Mouse (Mus musculus): ENCODE measurements at regions not wholly inside any gene's neighbourhood (a gene's known extent, or its start where the extent isn't known, plus 50 kb on each side); places are given as distances from the start of the nearest gene placed in this dataset.

GRCm38 (mm10) chr12:117432788-117433187 lies 83.5 kb upstream of the Rapgef5 start:
- TF ChIP-seq POLR2A (IDR thresholded peaks at IDR 0.05; ENCODE audit: control insufficient read depth, low read depth, low read length) (no peak), CTCF (IDR thresholded peaks at IDR 0.05; ENCODE audit: control insufficient read depth, insufficient read depth, insufficient replicate concordance, low read depth, low read length) (no peak)
- H3K27ac ChIP-seq (ENCODE audit: control insufficient read depth, insufficient read depth, low read depth, low read length), result no peak overlapping the region
- H3K27me3 ChIP-seq (ENCODE audit: control insufficient read depth, insufficient read depth, low read length), result no peaks in the 10 kb centered on the region
- H3K36me3 ChIP-seq (ENCODE audit: control insufficient read depth, insufficient read depth, low read length), result no peaks in the 10 kb centered on the region
- H3K4me3 ChIP-seq (ENCODE audit: control insufficient read depth, low read depth, low read length), result no peak overlapping the region
- H3K4me1 ChIP-seq (ENCODE audit: control insufficient read depth, insufficient read depth, low read length), result no peaks in the 10 kb centered on the region

GRCm38 (mm10) chr12:117437011-117437410 lies 79.3 kb upstream of the Rapgef5 start:
- H3K36me3 ChIP-seq (ENCODE audit: control insufficient read depth, insufficient read depth, low read length), result no peaks in the 10 kb centered on the region

GRCm38 (mm10) chr12:117439015-117439605 lies 77.2 kb upstream of the Rapgef5 start:
- no peak for TF ChIP-seq POLR2A (IDR thresholded peaks at IDR 0.05; ENCODE audit: control insufficient read depth, low read depth, low read length)
- TF ChIP-seq CTCF (IDR thresholded peaks at IDR 0.05; ENCODE audit: control insufficient read depth, insufficient read depth, insufficient replicate concordance, low read depth, low read length), result no peak
- H3K27me3 ChIP-seq (ENCODE audit: control insufficient read depth, insufficient read depth, low read length), result no peaks in the 10 kb centered on the region
- H3K4me1 ChIP-seq (ENCODE audit: control insufficient read depth, insufficient read depth, low read length), result no peaks in the 10 kb centered on the region
- no peak overlapping the region for H3K27ac ChIP-seq (ENCODE audit: control insufficient read depth, insufficient read depth, low read depth, low read length)
- H3K36me3 ChIP-seq (ENCODE audit: control insufficient read depth, insufficient read depth, low read length), result no peaks in the 10 kb centered on the region
- H3K4me3 ChIP-seq (ENCODE audit: control insufficient read depth, low read depth, low read length), result no peak overlapping the region

More at GRCm38 (mm10) chr12:117437011-117437410, 79.3 kb upstream of the Rapgef5 start:
- Histone ChIP-seq H3K27me3 (ENCODE audit: control insufficient read depth, insufficient read depth, low read length) (no peaks in the 10 kb centered on the region), H3K4me1 (ENCODE audit: control insufficient read depth, insufficient read depth, low read length) (no peaks in the 10 kb centered on the region), H3K4me3 (ENCODE audit: control insufficient read depth, low read depth, low read length) (no peak overlapping the region), H3K27ac (ENCODE audit: control insufficient read depth, insufficient read depth, low read depth, low read length) (no peak overlapping the region)
- no peak for TF ChIP-seq CTCF (IDR thresholded peaks at IDR 0.05; ENCODE audit: control insufficient read depth, insufficient read depth, insufficient replicate concordance, low read depth, low read length)

GRCm38 (mm10) chr12:117444247-117444989 lies 71.9 kb upstream of the Rapgef5 start:
- H3K36me3 ChIP-seq (ENCODE audit: control insufficient read depth, insufficient read depth, low read length), result no peaks in the 10 kb centered on the region

GRCm38 (mm10) chr12:117447223-117447622 lies 69.1 kb upstream of the Rapgef5 start:
- TF ChIP-seq POLR2A (IDR thresholded peaks at IDR 0.05; ENCODE audit: control insufficient read depth, low read depth, low read length), result no peak
- TF ChIP-seq CTCF (IDR thresholded peaks at IDR 0.05; ENCODE audit: control insufficient read depth, insufficient read depth, insufficient replicate concordance, low read depth, low read length), result no peak
- Histone ChIP-seq H3K4me1 (ENCODE audit: control insufficient read depth, insufficient read depth, low read length) (peaks cover 2% of the 10 kb centered on the region), H3K36me3 (ENCODE audit: control insufficient read depth, insufficient read depth, low read length) (no peaks in the 10 kb centered on the region), H3K4me3 (ENCODE audit: control insufficient read depth, low read depth, low read length) (no peak overlapping the region), H3K27me3 (ENCODE audit: control insufficient read depth, insufficient read depth, low read length) (no peaks in the 10 kb centered on the region), H3K27ac (ENCODE audit: control insufficient read depth, insufficient read depth, low read depth, low read length) (no peak overlapping the region)

More at GRCm38 (mm10) chr12:117444247-117444989, 71.9 kb upstream of the Rapgef5 start:
- TF ChIP-seq POLR2A (IDR thresholded peaks at IDR 0.05; ENCODE audit: control insufficient read depth, low read depth, low read length) (no peak), CTCF (IDR thresholded peaks at IDR 0.05; ENCODE audit: control insufficient read depth, insufficient read depth, insufficient replicate concordance, low read depth, low read length) (no peak)
- H3K27me3 ChIP-seq (ENCODE audit: control insufficient read depth, insufficient read depth, low read length), result no peaks in the 10 kb centered on the region
- no peak overlapping the region for H3K27ac ChIP-seq (ENCODE audit: control insufficient read depth, insufficient read depth, low read depth, low read length)
- H3K4me3 ChIP-seq (ENCODE audit: control insufficient read depth, low read depth, low read length), result no peak overlapping the region
- peaks cover 2% of the 10 kb centered on the region for H3K4me1 ChIP-seq (ENCODE audit: control insufficient read depth, insufficient read depth, low read length)

- peaks cover 2% of the 10 kb centered on the region for H3K4me1 ChIP-seq (ENCODE audit: control insufficient read depth, insufficient read depth, low read length)
- H3K4me3 ChIP-seq (ENCODE audit: control insufficient read depth, low read depth, low read length), result no peak overlapping the region
- H3K36me3 ChIP-seq (ENCODE audit: control insufficient read depth, insufficient read depth, low read length), result no peaks in the 10 kb centered on the region
- no peak for TF ChIP-seq CTCF (IDR thresholded peaks at IDR 0.05; ENCODE audit: control insufficient read depth, insufficient read depth, insufficient replicate concordance, low read depth, low read length)
- no peak for TF ChIP-seq POLR2A (IDR thresholded peaks at IDR 0.05; ENCODE audit: control insufficient read depth, low read depth, low read length)
- no peak overlapping the region for H3K27ac ChIP-seq (ENCODE audit: control insufficient read depth, insufficient read depth, low read depth, low read length)
- H3K27me3 ChIP-seq (ENCODE audit: control insufficient read depth, insufficient read depth, low read length), result no peaks in the 10 kb centered on the region
These were observed 68.2 kb upstream of the Rapgef5 start for GRCm38 (mm10) chr12:117447843-117448728.

- TF ChIP-seq CTCF (IDR thresholded peaks at IDR 0.05; ENCODE audit: control insufficient read depth, insufficient read depth, insufficient replicate concordance, low read depth, low read length) (no peak), POLR2A (IDR thresholded peaks at IDR 0.05; ENCODE audit: control insufficient read depth, low read depth, low read length) (no peak)
- Histone ChIP-seq H3K4me3 (ENCODE audit: control insufficient read depth, low read depth, low read length) (no peak overlapping the region), H3K36me3 (ENCODE audit: control insufficient read depth, insufficient read depth, low read length) (no peaks in the 10 kb centered on the region), H3K27me3 (ENCODE audit: control insufficient read depth, insufficient read depth, low read length) (no peaks in the 10 kb centered on the region), H3K4me1 (ENCODE audit: control insufficient read depth, insufficient read depth, low read length) (peaks cover 2% of the 10 kb centered on the region), H3K27ac (ENCODE audit: control insufficient read depth, insufficient read depth, low read depth, low read length) (no peak overlapping the region)
These were observed 67.2 kb upstream of the Rapgef5 start for GRCm38 (mm10) chr12:117449080-117449479.
